Mouse (Mus musculus): ENCODE results near the gene Hnrnpf. TPM values are rescaled to one million over a fixed set of nuclear protein-coding genes. Genes with fewer than 3 reads are reported as not detected.

Gene Hnrnpf
- total and polyA plus RNA-seq, 3 experiments, result 598 to 1,196 (median 790) TPM

- no peak for TF ChIP-seq EP300 (IDR thresholded peaks at IDR 0.05; ENCODE audit: low read length)
- peak; percentile 94 for TF ChIP-seq SIN3A (IDR thresholded peaks at IDR 0.05; ENCODE audit: low read length)
- TF ChIP-seq JUN (IDR thresholded peaks at IDR 0.05; ENCODE audit: insufficient read depth, low read depth, low read length), result 0 out of 2 replicates have a peak, but pooled peaks have one; percentile 13
- no peak for TF ChIP-seq ZC3H11A (IDR thresholded peaks at IDR 0.05; ENCODE audit: low read depth, low read length)
- peak; percentile 93 for TF ChIP-seq NELFE (IDR thresholded peaks at IDR 0.05; ENCODE audit: low read depth, low read length)
- peak; percentile 78; the same call in 1 of the 2 replicates for TF ChIP-seq E2F4 (IDR thresholded peaks at IDR 0.05; ENCODE audit: insufficient replicate concordance, low read depth, low read length)
- no peak; the same call in none of the 2 replicates for TF ChIP-seq TCF12 (IDR thresholded peaks at IDR 0.05; ENCODE audit: low read depth, low read length)
- TF ChIP-seq USF1 (IDR thresholded peaks at IDR 0.05; ENCODE audit: low read depth, low read length), result peak; percentile 76
- TF ChIP-seq BHLHE40 (IDR thresholded peaks at IDR 0.05; ENCODE audit: low read depth, low read length), result peak; percentile 87
- TF ChIP-seq KAT2A (IDR thresholded peaks at IDR 0.05; ENCODE audit: insufficient replicate concordance, low read length), result peak; percentile 82
- TF ChIP-seq PAX5 (IDR thresholded peaks at IDR 0.05; ENCODE audit: low read length), result no peak
- no peak for TF ChIP-seq ZKSCAN1 (IDR thresholded peaks at IDR 0.05; ENCODE audit: borderline replicate concordance, low read depth, low read length)
- no peak for TF ChIP-seq CHD1 (IDR thresholded peaks at IDR 0.05; ENCODE audit: low read depth, low read length)
- TF ChIP-seq IRF4 (IDR thresholded peaks at IDR 0.05; ENCODE audit: low read depth, low read length), result no peak
- TF ChIP-seq GABPA (IDR thresholded peaks at IDR 0.05; ENCODE audit: insufficient replicate concordance, low read depth, low read length), result no peak
- peak; percentile 21 for TF ChIP-seq ETS1 (conservative IDR thresholded peaks at IDR 0.05; ENCODE audit: low read depth, low read length)
- no peak for TF ChIP-seq JUND (conservative IDR thresholded peaks at IDR 0.05; ENCODE audit: low read depth, low read length)
- TF ChIP-seq ZNF384 (IDR thresholded peaks at IDR 0.05; ENCODE audit: low read depth, low read length), result 0 out of 2 replicates have a peak, but pooled peaks have one; percentile 5
- TF ChIP-seq CTCF (conservative IDR thresholded peaks at IDR 0.05 in 1 of 2, IDR thresholded peaks at IDR 0.05 in 1 of 2; ENCODE audit: low read depth in 2 of 2, low read length in 2 of 2), result peak; percentile 48 to 95
- peak; percentile 56 for TF ChIP-seq RAD21 (IDR thresholded peaks at IDR 0.05; ENCODE audit: low read depth, low read length)
- TF ChIP-seq HCFC1 (IDR thresholded peaks at IDR 0.05; ENCODE audit: low read depth, low read length), result peak; percentile 63
- peak; percentile 100 for TF ChIP-seq MYC (IDR thresholded peaks at IDR 0.05; ENCODE audit: low read depth, low read length)
- peak; percentile 99 for TF ChIP-seq MXI1 (IDR thresholded peaks at IDR 0.05; ENCODE audit: low read depth, low read length)
- peak; percentile 59 for TF ChIP-seq USF2 (conservative IDR thresholded peaks at IDR 0.05; ENCODE audit: low read depth, low read length)
- TF ChIP-seq MAZ (IDR thresholded peaks at IDR 0.05; ENCODE audit: low read depth, low read length), result no peak; the same call in 1 of the 2 replicates
- TF ChIP-seq MAX (IDR thresholded peaks at IDR 0.05; ENCODE audit: low read length), result peak; percentile 99
- TF ChIP-seq NRF1 (IDR thresholded peaks at IDR 0.05; ENCODE audit: low read depth, low read length), result peak; percentile 93
- peak; percentile 86 for TF ChIP-seq POLR2A (IDR thresholded peaks at IDR 0.05; ENCODE audit: low read depth, low read length)
- TF ChIP-seq TBP (conservative IDR thresholded peaks at IDR 0.05; ENCODE audit: low read depth, low read length), result peak; percentile 42
- TF ChIP-seq RCOR1 (conservative IDR thresholded peaks at IDR 0.05; ENCODE audit: low read depth, low read length), result no peak; the same call in none of the 2 replicates
- peak; percentile 85 for TF ChIP-seq ELF1 (IDR thresholded peaks at IDR 0.05; ENCODE audit: low read depth, low read length)
- TF ChIP-seq SMC3 (IDR thresholded peaks at IDR 0.05; ENCODE audit: low read depth, low read length), result peak; percentile 70
- TF ChIP-seq POLR2AphosphoS2 (IDR thresholded peaks at IDR 0.05; ENCODE audit: low read depth, low read length), result peak; percentile 87
- no peak for TF ChIP-seq MAFK (IDR thresholded peaks at IDR 0.05; ENCODE audit: insufficient replicate concordance, low read length)
- peak; percentile 74 for TF ChIP-seq CHD2 (IDR thresholded peaks at IDR 0.05; ENCODE audit: low read length)
- TF ChIP-seq UBTF (IDR thresholded peaks at IDR 0.05; ENCODE audit: low read depth, low read length), result peak; percentile 68; the same call in 1 of the 2 replicates
- no peak for TF ChIP-seq ZMIZ1 (IDR thresholded peaks at IDR 0.05; ENCODE audit: low read depth, low read length)
- peak; percentile 82 for TF ChIP-seq MEF2A (IDR thresholded peaks at IDR 0.05; ENCODE audit: borderline replicate concordance, low read depth, low read length)
- no peak overlapping the region for H3K4me2 ChIP-seq (ENCODE audit: insufficient read depth, low read depth, poor library complexity, severe bottlenecking)
- H3K79me2 ChIP-seq (replicated peaks; ENCODE audit: control insufficient read depth, extremely low read depth, insufficient read depth, poor library complexity, severe bottlenecking), result no peaks in the 10 kb centered on the region
- in situ Hi-C loops (cut with MboI; ENCODE audit: low pct_ligation_motif_present, low pct_unique_long_range_greater_than_20kb, low sequenced_read_pairs), result loop anchor here (5.0 kb wide), 1 partner anchor 38 kb away; no protein-coding TSS in a partner anchor
- peak overlapping the region; percentile 66 to 83 (median 68) for H3K4me3 ChIP-seq (replicated peaks in 1 of 3; ENCODE audit: low read depth in 2 of 3, low read length in 2 of 3, poor library complexity in 1 of 3)
- H3K9ac ChIP-seq (ENCODE audit: insufficient read depth, low read depth), result peak overlapping the region; percentile 86
- DNase-seq (ENCODE audit: extremely low read depth), result peak; percentile 99
- dilution Hi-C loops (cut with MboI; ENCODE audit: extremely low pct_ligation_motif_present, extremely low pct_unique_long_range_greater_than_20kb, low sequenced_read_pairs), result no loop called here
- no peaks in the 10 kb centered on the region for H3K27me3 ChIP-seq (replicated peaks)
- peaks cover 5 to 35% of the 10 kb centered on the region in 2 experiments; a peak in 3 of 4 replicates for H3K4me1 ChIP-seq (ENCODE audit: control insufficient read depth in 1 of 2, insufficient read depth in 2 of 2)
- no peaks in the 10 kb centered on the region for H3K9me3 ChIP-seq (replicated peaks; ENCODE audit: low read length)
- peak overlapping the region; percentile 94 for H3K27ac ChIP-seq (ENCODE audit: insufficient read depth, low read depth)
- peaks cover 0 to 6% of the 10 kb centered on the region in 2 experiments for H3K36me3 ChIP-seq (replicated peaks in 1 of 2; ENCODE audit: control insufficient read depth in 1 of 2, insufficient read depth in 1 of 2, low read length in 1 of 2)
Measured at GRCm38 (mm10) chr6:117879408-117880115, 20.6 kb upstream of the Hnrnpf start.

Measured in CH12.LX (cell line).